In genomic region chrX:8085611-8086010, GRCm38 (mm10) we compare ENCODE assay signal across 15 mouse cellular contexts.
"Had no signal": no experiment of that assay in that cellular context is flagged by ENCODE, and none has a peak within 500 bp of the region (broad histone marks: within the 10 kb centered on the region; RNA-seq: fewer than 3 reads in every experiment).

No protein-coding gene starts in this region.

- H3K36me3 ChIP-seq: neural tube, embryonic 12.5 days; neural tube, embryonic 13.5 days; neural tube, embryonic 15.5 days; stomach, embryonic 15.5 days had no signal

- DNase-seq: right cerebral cortex, adult 18-20 months; right cerebral cortex, postnatal 14 days; right cerebral cortex, postnatal 25 days; right cerebral cortex, postnatal 4 days; spleen, adult 18-20 months; thymus, adult 18-20 months; thymus, adult 2 months; thymus, postnatal 14 days; thymus, postnatal 25 days; thymus, postnatal 4 days had no signal

- H3K27me3 ChIP-seq: neural tube, embryonic 12.5 days; neural tube, embryonic 13.5 days; neural tube, embryonic 15.5 days; stomach, embryonic 15.5 days had no signal

- H3K4me3 ChIP-seq: neural tube, embryonic 12.5 days; neural tube, embryonic 13.5 days; neural tube, embryonic 15.5 days; stomach, embryonic 15.5 days had no signal

- H3K4me1 ChIP-seq: neural tube, embryonic 12.5 days; neural tube, embryonic 13.5 days; neural tube, embryonic 15.5 days; stomach, embryonic 15.5 days had no signal

- H3K27ac ChIP-seq: neural tube, embryonic 12.5 days; neural tube, embryonic 13.5 days; neural tube, embryonic 15.5 days; stomach, embryonic 15.5 days; stomach, postnatal 0 days had no signal

- H3K9ac ChIP-seq: neural tube, embryonic 12.5 days; neural tube, embryonic 13.5 days; neural tube, embryonic 15.5 days; stomach, embryonic 15.5 days had no signal

- H3K4me2 ChIP-seq: neural tube, embryonic 12.5 days; neural tube, embryonic 13.5 days; neural tube, embryonic 15.5 days; stomach, embryonic 15.5 days had no signal

- H3K9me3 ChIP-seq: neural tube, embryonic 12.5 days; neural tube, embryonic 13.5 days; neural tube, embryonic 15.5 days; stomach, embryonic 15.5 days had no signal
